Mouse (Mus musculus) embryonic facial prominence, embryonic 13.5 days (tissue): ENCODE measurements around the gene Tbc1d5. TPM values are rescaled to one million over a fixed set of nuclear protein-coding genes. Genes with fewer than 3 reads are reported as not detected.

Source experiments
- ATAC-seq: fragments of 200-750 bp; cut with Nextera tagmentation; 2 replicates; pipeline ENCODE4 v1.8.0; 2017; ENCODE audit warnings: low read depth; ENCODE audit not compliant: insufficient number of reproducible peaks, insufficient read depth, low FRiP score, low TSS enrichment
- H3K27ac ChIP-seq: fragments of 300-500 bp; sonication (generic); 2 replicates; pipeline ENCODE4 v1.5.1; 2015; ENCODE audit warnings: moderate library complexity, mild to moderate bottlenecking, inconsistent platforms
- H3K27me3 ChIP-seq: fragments of 300-500 bp; sonication (generic); 2 replicates; pipeline ENCODE4 v1.6.1; 2015; ENCODE audit warnings: mild to moderate bottlenecking, inconsistent platforms
- H3K36me3 ChIP-seq: fragments of 300-500 bp; sonication (generic); 2 replicates; pipeline ENCODE4 v1.6.1; 2015; ENCODE audit warnings: mild to moderate bottlenecking, inconsistent platforms
- H3K4me1 ChIP-seq: fragments of 300-500 bp; sonication (generic); 2 replicates; pipeline ENCODE4 v1.6.1; 2015; ENCODE audit warnings: inconsistent platforms
- H3K4me2 ChIP-seq: fragments of 300-500 bp; sonication (generic); 2 replicates; pipeline ENCODE4 v1.6.1; 2015; ENCODE audit warnings: moderate library complexity, mild to moderate bottlenecking, inconsistent platforms
- H3K4me3 ChIP-seq: fragments of 300-500 bp; sonication (generic); 2 replicates; pipeline ENCODE4 v1.5.1; 2015; ENCODE audit warnings: mild to moderate bottlenecking, inconsistent platforms
- H3K9ac ChIP-seq: fragments of 300-500 bp; sonication (generic); 2 replicates; pipeline ENCODE4 v1.6.1; 2015; ENCODE audit warnings: mild to moderate bottlenecking, inconsistent platforms
- H3K9me3 ChIP-seq: fragments of 300-500 bp; sonication (generic); 2 replicates; pipeline ENCODE4 v1.6.1; 2016; ENCODE audit warnings: inconsistent platforms
- WGBS: fragments of 180-500 bp; shearing (Covaris S2); methylation state at CpG from one replicate; pipeline ENCODE4 v1.1.7; 2015; ENCODE audit warnings: mixed read lengths; 5-methylcytosine and 5-hydroxymethylcytosine counted together
- polyA plus RNA-seq: library from polyadenylated mRNA; unstranded; fragments of >200 nt; fragmentation: Nextera tagmentation; extraction: Ambion mirVana; gene quantifications from 2 replicates; pipeline ENCODE4 v1.2.1, GENCODE M21; 2015

Gene Tbc1d5
- polyA plus RNA-seq, 1 experiment from 2014 or later = 13.4 TPM

GRCm38 (mm10) chr17:50740804-50741203 lies 438.3 kb downstream of the Tbc1d5 start:
- H3K4me3 ChIP-seq = no peak overlapping the region
- 88% methylated on average over 1 of the region's 1 CpGs for WGBS
- H3K4me2 ChIP-seq = no peak overlapping the region

GRCm38 (mm10) chr17:50738476-50738875 lies 440.7 kb downstream of the Tbc1d5 start:
- H3K9me3 ChIP-seq = no peaks in the 10 kb centered on the region
- no peaks in the 10 kb centered on the region for H3K27me3 ChIP-seq
- peaks cover 8% of the 10 kb centered on the region for H3K4me1 ChIP-seq
- WGBS = 77% methylated on average over 2 of the region's 2 CpGs
- no peak for ATAC-seq
- H3K27ac ChIP-seq = no peak overlapping the region
- no peak overlapping the region for H3K9ac ChIP-seq
- peaks cover 20% of the 10 kb centered on the region for H3K36me3 ChIP-seq
- H3K4me3 ChIP-seq = no peak overlapping the region
- no peak overlapping the region for H3K4me2 ChIP-seq

More at GRCm38 (mm10) chr17:50740804-50741203, 438.3 kb downstream of the Tbc1d5 start:
- H3K36me3 ChIP-seq = 0 out of 2 replicates have a peak, but pooled peaks cover 8% of the 10 kb centered on the region
- H3K9me3 ChIP-seq = no peaks in the 10 kb centered on the region
- no peaks in the 10 kb centered on the region for H3K27me3 ChIP-seq
- ATAC-seq = no peak
- no peak overlapping the region for H3K27ac ChIP-seq
- H3K4me1 ChIP-seq = peaks cover 7% of the 10 kb centered on the region
- H3K9ac ChIP-seq = no peak overlapping the region

GRCm38 (mm10) chr17:50737068-50737467 lies 442.1 kb downstream of the Tbc1d5 start:
- Histone ChIP-seq H3K27me3 (no peaks in the 10 kb centered on the region), H3K27ac (no peak overlapping the region), H3K4me1 (peaks cover 8% of the 10 kb centered on the region), H3K9me3 (no peaks in the 10 kb centered on the region), H3K36me3 (peaks cover 26% of the 10 kb centered on the region), H3K4me3 (no peak overlapping the region), H3K9ac (no peak overlapping the region), H3K4me2 (no peak overlapping the region)
- no peak for ATAC-seq
- WGBS = 61% methylated on average over 2 of the region's 2 CpGs

- Histone ChIP-seq H3K4me3 (no peak overlapping the region), H3K36me3 (peaks cover 20% of the 10 kb centered on the region), H3K9me3 (no peaks in the 10 kb centered on the region), H3K27me3 (no peaks in the 10 kb centered on the region), H3K9ac (no peak overlapping the region), H3K4me1 (peaks cover 8% of the 10 kb centered on the region), H3K27ac (peak overlapping the region; percentile 22), H3K4me2 (no peak overlapping the region)
- WGBS = 66% methylated on average over 8 of the region's 8 CpGs
- ATAC-seq = no peak
These were observed 443.1 kb downstream of the Tbc1d5 start for GRCm38 (mm10) chr17:50735955-50736533.

GRCm38 (mm10) chr17:50735382-50735954 lies 443.7 kb downstream of the Tbc1d5 start:
- Histone ChIP-seq H3K9me3 (no peaks in the 10 kb centered on the region), H3K4me3 (no peak overlapping the region), H3K36me3 (peaks cover 18% of the 10 kb centered on the region), H3K27me3 (no peaks in the 10 kb centered on the region), H3K4me1 (peaks cover 8% of the 10 kb centered on the region), H3K9ac (no peak overlapping the region), H3K4me2 (no peak overlapping the region), H3K27ac (0 out of 2 replicates have a peak overlapping the region, but pooled peaks have one; percentile 22)
- ATAC-seq = no peak
- 74% methylated on average over 4 of the region's 4 CpGs for WGBS

GRCm38 (mm10) chr17:50734781-50735180 lies 444.4 kb downstream of the Tbc1d5 start:
- no peak for ATAC-seq
- H3K4me1 ChIP-seq = peaks cover 8% of the 10 kb centered on the region
- no peak overlapping the region for H3K4me3 ChIP-seq
- H3K4me2 ChIP-seq = no peak overlapping the region
- no peak overlapping the region for H3K9ac ChIP-seq
- H3K36me3 ChIP-seq = peaks cover 18% of the 10 kb centered on the region
- no peaks in the 10 kb centered on the region for H3K9me3 ChIP-seq
- H3K27ac ChIP-seq = no peak overlapping the region
- WGBS = 80% methylated on average over 6 of the region's 6 CpGs
- H3K27me3 ChIP-seq = no peaks in the 10 kb centered on the region

GRCm38 (mm10) chr17:50733390-50733789 lies 445.8 kb downstream of the Tbc1d5 start:
- Histone ChIP-seq H3K27me3 (no peaks in the 10 kb centered on the region), H3K4me3 (no peak overlapping the region), H3K4me2 (no peak overlapping the region), H3K27ac (no peak overlapping the region), H3K9ac (no peak overlapping the region), H3K4me1 (peaks cover 8% of the 10 kb centered on the region), H3K9me3 (no peaks in the 10 kb centered on the region), H3K36me3 (peaks cover 18% of the 10 kb centered on the region)
- no peak for ATAC-seq
- WGBS = 86% methylated on average over 7 of the region's 7 CpGs

GRCm38 (mm10) chr17:50731876-50732275 lies 447.3 kb downstream of the Tbc1d5 start:
- Histone ChIP-seq H3K9me3 (no peaks in the 10 kb centered on the region), H3K27ac (no peak overlapping the region), H3K4me2 (no peak overlapping the region), H3K27me3 (no peaks in the 10 kb centered on the region), H3K4me3 (no peak overlapping the region), H3K36me3 (peaks cover 18% of the 10 kb centered on the region), H3K4me1 (peaks cover 8% of the 10 kb centered on the region), H3K9ac (no peak overlapping the region)
- no peak for ATAC-seq
- WGBS = 81% methylated on average over 5 of the region's 5 CpGs

GRCm38 (mm10) chr17:50730896-50731295 lies 448.3 kb downstream of the Tbc1d5 start:
- no peak overlapping the region for H3K9ac ChIP-seq
- ATAC-seq = no peak
- H3K36me3 ChIP-seq = peaks cover 18% of the 10 kb centered on the region
- H3K4me3 ChIP-seq = no peak overlapping the region
- 94% methylated on average over 2 of the region's 2 CpGs for WGBS
- H3K27me3 ChIP-seq = no peaks in the 10 kb centered on the region
- H3K9me3 ChIP-seq = no peaks in the 10 kb centered on the region
- H3K27ac ChIP-seq = no peak overlapping the region
- H3K4me2 ChIP-seq = no peak overlapping the region
- peaks cover 2% of the 10 kb centered on the region; the same call in 1 of the 2 replicates for H3K4me1 ChIP-seq

GRCm38 (mm10) chr17:50729577-50729976 lies 449.6 kb downstream of the Tbc1d5 start:
- no peak overlapping the region for H3K4me2 ChIP-seq
- 82% methylated on average over 6 of the region's 6 CpGs for WGBS
- H3K36me3 ChIP-seq = peaks cover 15% of the 10 kb centered on the region
- no peaks in the 10 kb centered on the region for H3K27me3 ChIP-seq
- no peak for ATAC-seq
- H3K4me3 ChIP-seq = no peak overlapping the region
- H3K27ac ChIP-seq = no peak overlapping the region
- H3K9ac ChIP-seq = no peak overlapping the region
- H3K9me3 ChIP-seq = no peaks in the 10 kb centered on the region
- no peaks in the 10 kb centered on the region for H3K4me1 ChIP-seq

- H3K27me3 ChIP-seq = no peaks in the 10 kb centered on the region
- H3K9me3 ChIP-seq = no peaks in the 10 kb centered on the region
- no peak overlapping the region for H3K9ac ChIP-seq
- no peak overlapping the region for H3K4me2 ChIP-seq
- peaks cover 9% of the 10 kb centered on the region for H3K36me3 ChIP-seq
- H3K27ac ChIP-seq = no peak overlapping the region
- no peaks in the 10 kb centered on the region for H3K4me1 ChIP-seq
- H3K4me3 ChIP-seq = no peak overlapping the region
- WGBS = 98% methylated on average over 2 of the region's 2 CpGs
- no peak for ATAC-seq
These were observed 450.1 kb downstream of the Tbc1d5 start for GRCm38 (mm10) chr17:50729031-50729430.

- Histone ChIP-seq H3K27me3 (no peaks in the 10 kb centered on the region), H3K36me3 (no peaks in the 10 kb centered on the region), H3K4me1 (no peaks in the 10 kb centered on the region), H3K9ac (no peak overlapping the region), H3K4me2 (no peak overlapping the region), H3K9me3 (no peaks in the 10 kb centered on the region), H3K27ac (no peak overlapping the region), H3K4me3 (no peak overlapping the region)
- WGBS = 81% methylated on average over 2 of the region's 2 CpGs
- no peak for ATAC-seq
These were observed 452.9 kb downstream of the Tbc1d5 start for GRCm38 (mm10) chr17:50726265-50726664.
